Mouse (Mus musculus): Measurements from ENCODE around the gene Med16.

DNA sequence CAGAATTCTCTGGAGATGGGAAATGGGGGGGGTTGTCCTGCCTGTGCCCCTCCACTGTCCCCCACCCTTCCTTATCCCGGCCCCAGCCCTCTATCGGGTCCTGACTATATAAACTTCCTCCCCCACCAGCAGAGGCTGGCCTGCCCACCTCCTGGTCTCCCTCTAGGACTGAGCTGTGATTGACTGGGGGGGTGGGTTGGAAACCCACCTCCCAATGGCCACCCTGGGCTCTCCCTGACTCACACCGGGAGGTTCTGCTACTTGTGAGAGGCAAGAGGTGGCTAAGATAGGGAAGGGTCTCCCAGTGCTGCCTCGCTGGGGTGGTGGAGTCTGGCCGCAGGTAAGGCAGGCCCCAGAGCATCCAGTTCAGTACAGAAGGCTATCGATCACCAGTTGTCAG lies 38.8 kb upstream of the Med16 start:
- TF ChIP-seq TAL1 (IDR thresholded peaks at IDR 0.05; ENCODE audit: low read length) (no peak), GATA1 (IDR thresholded peaks at IDR 0.05; ENCODE audit: low read length) (no peak)
